Mouse (Mus musculus): ENCODE measurements around the gene Snx29.

Snx29 gene

DNA sequence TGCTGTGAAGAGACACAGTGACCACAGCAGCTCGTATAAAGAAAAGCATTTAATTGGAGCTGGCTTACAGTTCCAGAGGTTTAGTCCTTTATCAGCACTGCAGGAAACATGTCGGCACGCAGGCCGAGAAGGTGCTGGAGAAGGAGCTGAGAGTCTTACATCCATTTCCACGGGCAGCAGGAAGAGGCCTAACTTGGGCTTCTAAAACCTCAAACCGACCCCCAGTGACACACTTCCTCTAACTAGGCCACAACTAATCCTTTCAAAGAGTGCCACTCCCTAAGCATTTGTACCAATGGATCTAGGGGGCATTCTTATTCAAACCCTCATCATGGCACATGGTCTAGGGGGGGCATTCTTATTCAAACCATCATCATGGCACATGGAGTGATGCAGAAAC lies 406.4 kb downstream of the Snx29 start:
- no peak for DNase-seq (ENCODE audit: low spot score)

- DNase-seq (ENCODE audit: low spot score): no peak
Measured at GRCm38 (mm10) chr16:11729815-11730214, 407.1 kb downstream of the Snx29 start.

DNA sequence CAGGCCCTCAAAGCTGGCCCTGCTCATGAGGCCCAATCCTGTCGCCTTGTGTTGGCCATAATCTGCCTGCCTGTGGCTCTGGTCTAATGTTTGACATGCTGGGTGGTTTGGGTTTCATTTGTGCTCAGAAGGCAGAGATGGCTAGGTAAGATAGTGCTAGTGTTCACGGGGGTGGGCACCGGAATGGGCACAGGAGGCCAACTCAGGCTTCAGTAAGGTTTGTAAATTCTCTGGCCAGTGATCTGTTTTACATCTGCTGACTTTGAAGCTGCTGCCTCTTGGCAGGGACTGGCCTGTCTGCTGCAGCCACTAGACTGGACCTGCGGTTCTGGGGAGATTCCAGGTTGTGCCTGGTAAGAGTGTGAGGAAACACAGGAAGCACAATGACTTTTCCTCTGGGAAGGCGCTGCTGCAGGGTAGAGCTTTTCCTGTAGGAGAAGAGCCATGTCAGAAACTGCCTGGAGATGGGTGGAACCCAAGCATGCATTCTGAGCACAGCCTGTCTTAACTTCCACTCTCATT lies 408.4 kb downstream of the Snx29 start:
- DNase-seq (ENCODE audit: low spot score): no peak

- DNase-seq (ENCODE audit: low spot score): no peak
Measured at GRCm38 (mm10) chr16:11738341-11738740, 415.6 kb downstream of the Snx29 start.

DNA sequence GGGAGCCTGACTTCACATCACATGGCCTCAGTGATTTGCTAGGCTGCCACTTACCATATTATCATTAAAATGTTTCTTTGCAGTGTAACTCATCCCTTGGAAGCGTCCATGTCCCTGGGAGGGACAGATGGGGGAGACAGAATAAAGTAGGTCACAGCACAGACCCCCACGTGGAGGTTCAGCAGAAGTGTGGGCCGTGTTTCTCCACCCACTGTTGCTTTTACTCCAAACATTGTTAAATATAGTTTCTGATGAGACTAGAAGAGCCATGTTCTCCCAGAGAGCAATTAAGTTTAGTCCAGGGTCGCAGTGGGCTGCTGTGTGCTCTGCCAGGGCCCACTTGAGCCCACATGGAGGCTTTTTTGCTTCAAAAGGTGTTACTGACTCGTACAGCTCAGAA lies 419.2 kb downstream of the Snx29 start:
- DNase-seq (ENCODE audit: low spot score): no peak

DNA sequence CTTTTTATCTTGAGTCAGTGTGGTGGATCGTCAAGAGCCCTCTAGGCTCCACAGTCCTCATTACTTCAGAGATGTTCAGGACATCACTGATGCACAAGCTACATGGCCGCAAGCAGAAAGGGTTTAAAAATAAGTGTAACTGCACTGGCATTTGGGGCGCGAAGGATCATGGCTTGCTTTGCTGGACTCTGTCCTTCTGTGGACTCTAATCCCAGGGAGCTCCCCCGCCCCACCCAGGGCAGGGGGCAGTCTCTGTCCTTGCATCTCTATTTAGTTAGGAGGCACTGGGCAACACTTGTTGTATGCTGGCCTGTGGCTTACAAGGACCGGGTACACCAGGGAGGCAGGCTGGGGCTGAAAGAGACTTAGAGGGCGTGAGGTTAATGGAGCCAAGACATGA lies 419.6 kb downstream of the Snx29 start:
- no peak for DNase-seq (ENCODE audit: low spot score)

DNA sequence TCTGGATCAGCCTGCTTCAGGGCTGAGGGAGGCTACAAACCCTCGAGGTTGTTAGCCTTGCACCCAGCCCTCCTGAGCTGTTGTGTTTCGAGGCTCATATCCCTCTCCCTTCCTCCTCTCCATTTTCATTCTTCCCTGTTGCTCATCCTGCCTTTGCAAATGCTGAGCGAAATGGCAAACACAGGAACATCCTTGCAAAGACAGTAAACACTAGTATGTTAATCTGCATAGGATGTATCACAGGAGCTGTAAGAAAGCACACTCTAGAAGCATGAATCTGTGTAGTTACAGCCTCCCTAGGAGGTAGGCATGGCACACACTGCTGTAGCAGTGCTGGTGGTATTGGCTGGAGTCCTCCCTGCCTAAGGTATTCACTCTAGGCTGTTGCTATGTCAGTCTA lies 420.3 kb downstream of the Snx29 start:
- no peak for DNase-seq (ENCODE audit: low spot score)

GRCm38 (mm10) chr16:11743724-11744123 lies 421.0 kb downstream of the Snx29 start:
- DNase-seq (ENCODE audit: low spot score): no peak

DNA sequence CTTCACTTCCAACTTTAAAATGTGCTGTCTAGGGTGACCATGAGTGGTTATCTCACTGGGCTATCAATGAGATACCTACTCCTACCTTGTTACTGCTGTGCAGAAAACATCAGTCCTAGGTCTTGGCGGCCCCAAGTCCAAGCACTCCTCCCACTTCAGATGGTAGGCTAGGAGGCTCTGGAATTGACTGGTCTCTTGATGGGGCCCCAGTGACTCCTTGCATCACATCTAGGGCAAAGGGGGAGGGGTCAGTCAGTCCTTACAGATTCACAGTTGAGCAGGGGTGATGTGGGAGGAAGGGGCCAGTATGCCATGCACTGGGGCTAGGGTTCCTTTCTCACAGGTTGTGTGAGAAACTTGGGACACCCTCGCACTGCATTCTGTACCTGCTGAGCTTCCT lies 423.3 kb downstream of the Snx29 start:
- no peak for DNase-seq (ENCODE audit: low spot score)

- DNase-seq (ENCODE audit: low spot score): no peak
Measured at GRCm38 (mm10) chr16:11747867-11748266, 425.2 kb downstream of the Snx29 start.

DNA sequence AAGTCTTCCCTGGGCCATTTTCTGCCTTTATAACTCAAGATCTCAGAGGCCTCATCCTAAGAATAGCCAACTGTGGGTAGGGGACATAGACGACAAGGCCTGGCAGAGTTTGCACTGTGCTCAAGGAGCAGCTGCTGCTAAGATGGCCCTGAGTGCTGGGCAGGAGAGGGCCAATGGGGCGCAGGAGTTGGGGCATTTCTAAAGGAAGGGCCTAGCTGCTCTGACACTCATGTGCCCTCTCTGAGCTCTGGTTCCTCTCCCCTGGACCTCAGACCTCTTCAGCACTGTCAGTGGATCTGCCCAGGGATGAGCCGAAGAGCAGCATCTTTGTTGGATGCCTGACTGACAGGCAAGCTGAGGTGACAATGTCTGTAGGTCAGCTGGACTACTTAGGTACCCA lies 426.4 kb downstream of the Snx29 start:
- no peak for DNase-seq (ENCODE audit: low spot score)

DNA sequence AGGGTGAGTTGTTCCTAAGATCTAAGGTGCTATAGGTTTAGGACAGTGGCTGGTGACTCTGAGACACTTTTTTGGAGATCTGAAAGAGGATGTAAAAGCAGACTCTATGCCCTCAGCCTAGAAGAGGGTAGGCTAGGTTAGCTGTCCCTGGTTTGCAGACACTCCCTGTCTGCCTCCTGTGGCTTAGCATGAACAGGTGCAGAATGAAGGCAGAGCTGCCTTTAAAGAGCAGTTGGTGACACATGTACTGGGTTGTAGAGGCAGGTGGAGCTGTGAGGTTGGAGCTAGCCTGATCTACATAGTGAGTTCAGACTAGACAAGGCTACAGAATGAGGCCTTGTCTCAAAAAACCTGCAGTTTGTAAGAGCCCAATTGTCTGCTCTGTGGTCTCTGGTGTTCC lies 427.9 kb downstream of the Snx29 start:
- no peak for DNase-seq (ENCODE audit: low spot score)

DNA sequence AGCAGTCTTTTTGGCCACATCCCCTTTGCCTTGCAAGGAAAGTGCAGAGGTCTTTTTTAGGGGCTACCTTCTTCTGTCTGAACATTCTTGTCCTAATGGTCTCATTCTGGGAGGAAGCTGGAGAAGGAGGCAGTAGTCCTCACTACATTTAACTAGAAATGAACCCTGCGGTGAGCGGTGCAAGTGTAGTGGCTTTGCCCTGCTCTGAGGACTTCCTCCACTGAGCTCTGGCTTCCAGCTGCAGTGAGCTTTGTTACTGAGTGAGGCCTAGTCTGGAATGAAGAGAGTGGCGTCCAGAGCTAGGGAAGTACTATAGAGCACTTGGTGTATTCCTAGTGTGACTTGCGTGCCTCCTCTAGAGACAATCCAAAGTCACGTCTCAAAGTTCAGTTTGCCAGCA lies 429.8 kb downstream of the Snx29 start:
- no peak for DNase-seq (ENCODE audit: low spot score)

DNA sequence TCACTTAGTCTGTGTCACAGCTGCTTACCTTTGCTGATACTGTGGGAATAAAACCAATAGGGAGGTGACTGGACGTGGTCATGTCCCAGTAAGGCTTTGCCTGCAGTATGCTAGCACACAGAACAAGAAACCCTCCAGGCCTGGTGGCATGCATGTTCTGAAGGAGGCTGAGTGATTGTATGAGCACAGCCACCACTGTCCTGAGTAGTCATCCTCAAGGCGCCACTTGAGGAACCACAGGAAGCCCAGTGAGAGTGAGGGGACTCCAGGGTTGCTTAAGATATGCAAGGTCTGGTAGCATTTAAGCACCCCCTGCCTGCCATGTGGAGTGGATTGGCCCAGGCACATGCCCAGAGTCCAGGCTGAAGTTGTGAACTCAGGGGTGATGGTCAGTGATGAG lies 430.8 kb downstream of the Snx29 start:
- no peak for DNase-seq (ENCODE audit: low spot score)

DNA sequence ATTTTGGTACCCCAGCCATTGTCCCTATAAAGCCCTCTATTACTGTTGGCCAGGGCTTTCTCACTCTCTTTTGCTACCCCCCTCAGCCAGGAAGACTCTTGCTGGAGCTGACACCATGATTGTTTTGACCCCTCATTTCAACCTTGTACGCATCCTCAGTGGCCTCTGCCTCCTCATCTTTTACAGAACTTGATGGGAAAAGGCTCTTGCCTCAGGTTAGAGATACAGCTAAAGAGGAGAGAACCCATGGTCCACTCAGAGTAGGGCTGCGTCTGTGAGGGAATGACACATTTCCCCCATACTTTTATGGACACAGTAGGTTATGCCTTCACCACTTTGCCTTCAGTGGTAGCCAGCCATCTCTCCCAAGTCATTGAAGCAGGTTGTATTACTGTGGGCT lies 431.4 kb downstream of the Snx29 start:
- no peak for DNase-seq (ENCODE audit: low spot score)

DNA sequence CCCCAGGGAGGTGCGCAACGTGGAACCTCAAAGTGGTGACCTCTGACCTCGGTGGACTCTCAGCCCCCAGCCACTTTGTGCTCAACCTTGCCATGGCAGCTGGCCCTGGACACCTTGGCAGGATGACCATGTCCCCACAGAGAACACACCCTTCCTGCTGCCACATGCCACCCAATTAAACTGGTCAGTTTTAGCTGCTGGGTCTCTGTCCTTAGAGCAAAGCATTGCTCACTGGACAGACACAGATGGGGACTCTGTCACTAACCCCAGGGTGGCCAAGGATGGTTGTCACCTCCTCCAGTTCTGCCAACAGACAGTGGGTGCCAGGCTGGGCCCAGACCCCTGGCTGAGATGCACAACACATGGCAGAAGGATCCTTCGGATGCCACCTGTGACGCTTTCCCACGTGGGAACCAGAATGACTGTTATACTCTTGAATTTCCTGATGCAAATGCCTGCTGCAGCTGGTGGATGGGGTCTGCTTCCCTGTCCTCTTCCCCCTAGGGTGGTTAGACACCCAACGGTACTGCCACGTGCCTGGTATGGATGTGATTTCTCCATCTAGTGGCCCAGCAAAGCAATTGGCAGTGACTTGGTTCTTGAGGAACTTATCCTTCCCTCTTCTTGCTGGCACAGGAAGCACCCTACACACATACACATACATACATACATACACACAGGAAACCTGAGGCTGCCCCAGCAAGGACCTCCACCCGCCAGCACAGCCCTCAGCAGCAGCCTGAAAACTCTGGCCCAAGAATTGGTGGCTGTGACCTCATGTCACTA lies 432.8 kb downstream of the Snx29 start:
- no peak for DNase-seq (ENCODE audit: low spot score)

- DNase-seq (ENCODE audit: low spot score): no peak
Measured at GRCm38 (mm10) chr16:11756598-11757245, 434.0 kb downstream of the Snx29 start.

GRCm38 (mm10) chr16:11757471-11757870 lies 434.8 kb downstream of the Snx29 start:
- no peak for DNase-seq (ENCODE audit: low spot score)

DNA sequence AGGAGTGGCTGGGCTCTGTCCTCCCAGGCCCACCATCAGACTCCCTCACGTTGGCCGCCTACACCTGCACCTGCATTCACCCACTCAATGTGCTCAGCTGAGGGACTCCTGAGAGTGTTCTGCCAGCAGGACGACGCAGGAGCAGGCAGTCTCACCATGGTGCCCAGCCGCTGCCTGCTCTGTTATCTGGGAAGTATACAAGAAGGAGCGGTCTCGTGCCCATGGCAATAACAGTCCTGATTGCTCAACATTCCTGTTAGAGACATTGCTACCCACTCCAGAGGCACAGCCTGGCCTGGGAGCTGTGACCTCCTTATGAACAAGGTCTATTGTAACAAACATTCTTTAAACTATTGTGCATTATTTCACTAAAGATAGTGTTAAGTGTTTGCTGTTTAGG lies 435.2 kb downstream of the Snx29 start:
- DNase-seq (ENCODE audit: low spot score): no peak

DNA sequence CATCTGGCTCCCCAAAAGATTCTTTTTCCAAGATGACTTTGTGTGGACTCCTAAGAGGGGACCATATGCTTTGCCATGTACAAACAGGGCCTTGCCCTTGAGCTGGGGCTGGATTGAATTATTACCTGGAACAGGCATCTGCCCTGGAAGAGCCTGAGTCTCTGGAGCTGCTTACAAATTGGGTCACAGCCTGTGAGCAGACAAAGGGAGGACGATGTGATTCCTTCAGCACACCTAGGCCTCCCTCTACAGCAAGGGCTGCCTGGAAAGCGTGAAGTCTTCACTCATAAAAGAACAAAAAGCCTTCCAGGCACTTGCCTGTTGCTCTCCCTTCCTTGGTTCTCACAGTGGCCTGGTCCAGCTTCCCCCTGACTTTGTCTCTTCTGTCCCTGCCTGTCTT lies 449.6 kb downstream of the Snx29 start:
- no peak for DNase-seq (ENCODE audit: low spot score)

GRCm38 (mm10) chr16:11774321-11774720 lies 451.6 kb downstream of the Snx29 start:
- DNase-seq (ENCODE audit: low spot score): no peak

- DNase-seq (ENCODE audit: low spot score): no peak
Measured at GRCm38 (mm10) chr16:11776528-11776927, 453.8 kb downstream of the Snx29 start.

GRCm38 (mm10) chr16:11778191-11778590 lies 455.5 kb downstream of the Snx29 start:
- no peak for DNase-seq (ENCODE audit: low spot score)

Measured in ovary, postnatal 14 days (tissue).